Mouse (Mus musculus) liver, embryonic 14.5 days (tissue): ENCODE data around the gene Ubtd1.

Source experiments
- CTCF ChIP-seq: IDR thresholded peaks from 2 replicates; pipeline ENCODE4 v1.5.1; 2016; ENCODE audit warnings: antibody characterized with exemption, low read depth, control low read depth
- EP300 ChIP-seq: IDR thresholded peaks from 2 replicates; pipeline ENCODE4 v1.6.1; 2016; ENCODE audit warnings: antibody characterized with exemption, low read depth

- TF ChIP-seq CTCF (no peak), EP300 (no peak)
These were observed 40.3 kb downstream of the Ubtd1 start for GRCm38 (mm10) chr19:42021681-42022541.
